In genomic region chr9:50478826-50479225, GRCm38 (mm10) we compare ENCODE assay signal across 13 mouse cellular contexts. TPM values are rescaled to one million over a fixed set of nuclear protein-coding genes. Genes with fewer than 3 reads are reported as not detected.
DNase-seq lines count a peak whose midpoint lies in the region; ATAC-seq and TF ChIP-seq lines count a peak whose summit lies in the region.
"Had no signal": no experiment of that assay in that cellular context is flagged by ENCODE, and none has a peak within 500 bp of the region (broad histone marks: within the 10 kb centered on the region; RNA-seq: fewer than 3 reads in every experiment).

No protein-coding gene starts in this region.

- ATAC-seq in kidney, postnatal 0 days (replicated peaks; ENCODE audit: low FRiP score, low read depth), result no peak
- ATAC-seq in kidney, embryonic 16.5 days (ENCODE audit: low FRiP score, low TSS enrichment), result no peak
- peak; percentile 82 for ATAC-seq in lung, embryonic 16.5 days (ENCODE audit: low read depth)
- ATAC-seq in activated CD4-positive, CD25-positive, alpha-beta regulatory T cell, adult 4 months, result no peak
- ATAC-seq in hindbrain, embryonic 11.5 days (ENCODE audit: low FRiP score), result no peak

- H3K9ac ChIP-seq in kidney, postnatal 0 days (ENCODE audit: low read depth, low read length), result 0 out of 2 replicates have a peak overlapping the region, but pooled peaks have one; percentile 1
- no peak overlapping the region for H3K9ac ChIP-seq in kidney, embryonic 16.5 days (replicated peaks; ENCODE audit: low read length)
- no peak overlapping the region for H3K9ac ChIP-seq in lung, embryonic 16.5 days (ENCODE audit: low read length)
- no peak overlapping the region for H3K9ac ChIP-seq in hindbrain, embryonic 11.5 days (ENCODE audit: low read depth, low read length)
- H3K9ac ChIP-seq: hindbrain, embryonic 14.5 days; midbrain, embryonic 12.5 days had no signal

- H3K4me1 ChIP-seq in kidney, postnatal 0 days (replicated peaks; ENCODE audit: insufficient read depth, low read length), result peaks cover 10% of the 10 kb centered on the region
- H3K4me1 ChIP-seq in kidney, embryonic 16.5 days (ENCODE audit: insufficient read depth, low read length), result peaks cover 32% of the 10 kb centered on the region
- H3K4me1 ChIP-seq in lung, embryonic 16.5 days (replicated peaks; ENCODE audit: control insufficient read depth, insufficient read depth, low read length), result peaks cover 4% of the 10 kb centered on the region; the same call in 1 of the 2 replicates
- no peaks in the 10 kb centered on the region for H3K4me1 ChIP-seq in hindbrain, embryonic 11.5 days (replicated peaks; ENCODE audit: control insufficient read depth, insufficient read depth, low read length)
- H3K4me1 ChIP-seq: midbrain, embryonic 12.5 days had no signal

- H3K4me2 ChIP-seq in kidney, postnatal 0 days (ENCODE audit: low read length), result no peak overlapping the region
- H3K4me2 ChIP-seq in kidney, embryonic 16.5 days (replicated peaks; ENCODE audit: low read depth, low read length), result no peak overlapping the region
- H3K4me2 ChIP-seq in lung, embryonic 16.5 days (ENCODE audit: low read depth, low read length), result no peak overlapping the region
- no peak overlapping the region for H3K4me2 ChIP-seq in hindbrain, embryonic 11.5 days (replicated peaks; ENCODE audit: low read depth, low read length)
- H3K4me2 ChIP-seq: hindbrain, embryonic 14.5 days; midbrain, embryonic 12.5 days had no signal

- H3K27ac ChIP-seq in kidney, postnatal 0 days, result no peak overlapping the region; the same call in 1 of the 2 replicates
- H3K27ac ChIP-seq in kidney, embryonic 16.5 days (ENCODE audit: low read length), result no peak overlapping the region
- H3K27ac ChIP-seq in lung, embryonic 16.5 days (ENCODE audit: low read length), result no peak overlapping the region
- H3K27ac ChIP-seq in hindbrain, embryonic 11.5 days (ENCODE audit: low read depth, low read length), result no peak overlapping the region
- H3K27ac ChIP-seq: hindbrain, embryonic 14.5 days; midbrain, embryonic 12.5 days had no signal

- intact Hi-C loops in gastrocnemius, postnatal 14 days (cut with DNase I; ENCODE audit: low total_unique reads), result no loop called here

- no peaks in the 10 kb centered on the region for H3K27me3 ChIP-seq in kidney, postnatal 0 days (ENCODE audit: insufficient read depth, low read length)
- no peaks in the 10 kb centered on the region for H3K27me3 ChIP-seq in kidney, embryonic 16.5 days (ENCODE audit: insufficient read depth, low read length)
- no peaks in the 10 kb centered on the region; the same call in 1 of the 2 replicates for H3K27me3 ChIP-seq in lung, embryonic 16.5 days (ENCODE audit: control insufficient read depth, insufficient read depth, low read depth, low read length)
- H3K27me3 ChIP-seq in hindbrain, embryonic 11.5 days (ENCODE audit: control insufficient read depth, insufficient read depth, low read length), result no peaks in the 10 kb centered on the region

- peak; percentile 62 for DNase-seq in kidney, postnatal 0 days (ENCODE audit: low spot score)
- DNase-seq in gastrocnemius, postnatal 14 days, result peak; percentile 36
- peak; percentile 48 to 54 for DNase-seq in thymus, postnatal 10 days (ENCODE audit: low spot score in 2 of 2)
- DNase-seq in layer of hippocampus, adult 8-10 months (ENCODE audit: low spot score in 2 of 2), result no peak
- no peak for DNase-seq in hindbrain, embryonic 11.5 days (ENCODE audit: low spot score)
- DNase-seq: adrenal gland, adult 8-10 months; cerebellum, postnatal 10 days had no signal

- WGBS in kidney, postnatal 0 days, result 29% methylated on average over 5 of the region's 5 CpGs
- 21% methylated on average over 5 of the region's 5 CpGs for WGBS in kidney, embryonic 16.5 days
- 2% methylated on average over 5 of the region's 5 CpGs for WGBS in lung, embryonic 16.5 days
- WGBS in hindbrain, embryonic 11.5 days, result 20% methylated on average over 5 of the region's 5 CpGs

- no peak for TF ChIP-seq CTCF in kidney, postnatal 0 days (IDR thresholded peaks at IDR 0.05; ENCODE audit: low read depth)

- H3K4me3 ChIP-seq in kidney, postnatal 0 days (replicated peaks; ENCODE audit: low read depth, low read length), result no peak overlapping the region
- no peak overlapping the region for H3K4me3 ChIP-seq in kidney, embryonic 16.5 days (ENCODE audit: low read length)
- H3K4me3 ChIP-seq in lung, embryonic 16.5 days (ENCODE audit: low read length), result no peak overlapping the region
- no peak overlapping the region for H3K4me3 ChIP-seq in hindbrain, embryonic 11.5 days (ENCODE audit: low read depth, low read length)
- H3K4me3 ChIP-seq: midbrain, embryonic 12.5 days had no signal

- H3K36me3 ChIP-seq in kidney, postnatal 0 days (ENCODE audit: insufficient read depth, low read length), result no peaks in the 10 kb centered on the region
- H3K36me3 ChIP-seq in kidney, embryonic 16.5 days (ENCODE audit: insufficient read depth, low read length), result no peaks in the 10 kb centered on the region
- H3K36me3 ChIP-seq in lung, embryonic 16.5 days (ENCODE audit: control insufficient read depth, insufficient read depth, low read length), result no peaks in the 10 kb centered on the region
- no peaks in the 10 kb centered on the region for H3K36me3 ChIP-seq in hindbrain, embryonic 11.5 days (ENCODE audit: control insufficient read depth, insufficient read depth, low read length)
- H3K36me3 ChIP-seq: midbrain, embryonic 12.5 days had no signal

- H3K9me3 ChIP-seq in kidney, postnatal 0 days (replicated peaks; ENCODE audit: low read length), result no peaks in the 10 kb centered on the region
- H3K9me3 ChIP-seq in kidney, embryonic 16.5 days (ENCODE audit: low read length), result no peaks in the 10 kb centered on the region
- H3K9me3 ChIP-seq in lung, embryonic 16.5 days (ENCODE audit: control insufficient read depth, low read length), result no peaks in the 10 kb centered on the region
- no peaks in the 10 kb centered on the region for H3K9me3 ChIP-seq in hindbrain, embryonic 11.5 days (ENCODE audit: control insufficient read depth, low read length)
- H3K9me3 ChIP-seq: midbrain, embryonic 12.5 days had no signal

RNA-seq across cellular contexts. Expression of gene Plet1, which starts 15.5 kb away (rescaled TPM):
- polyA plus RNA-seq in kidney, postnatal 0 days (2015; fragmentation: Nextera tagmentation; extraction: Ambion mirVana), result 53.4 and 54.5 TPM in 2 replicates
- 36.9 and 37.1 TPM in 2 replicates for polyA plus RNA-seq in kidney, embryonic 16.5 days (2015; fragmentation: Nextera tagmentation; extraction: Ambion mirVana)
- not detected for total RNA-seq in gastrocnemius, postnatal 14 days (2021)
- polyA plus RNA-seq in lung, embryonic 16.5 days (2015; fragmentation: Nextera tagmentation; extraction: Ambion mirVana), result 4.1 and 8.3 TPM in 2 replicates
- polyA plus RNA-seq in activated CD4-positive, CD25-positive, alpha-beta regulatory T cell, adult 4 months (2017; shearing (Covaris generic)), result under 1 TPM in 1 of 2 experiments, not detected in 1; 0.20 TPM
- under 1 TPM in 2 of 4 experiments, not detected in 2; 0.36 to 0.39 TPM for total RNA-seq in layer of hippocampus, adult 8-10 months (2022)
- 0.59 and 0.68 TPM in 2 replicates for polyA plus RNA-seq in hindbrain, embryonic 11.5 days (2014; fragmentation: Nextera tagmentation; extraction: Ambion mirVana)
- total RNA-seq: left cerebral cortex, postnatal 10 days had no signal

RNA-seq across cellular contexts. Expression of gene Pts, which starts 49.7 kb away (rescaled TPM):
- 133 and 139 TPM in 2 replicates for polyA plus RNA-seq in kidney, postnatal 0 days (2015; fragmentation: Nextera tagmentation; extraction: Ambion mirVana)
- 96.6 and 108 TPM in 2 replicates for polyA plus RNA-seq in kidney, embryonic 16.5 days (2015; fragmentation: Nextera tagmentation; extraction: Ambion mirVana)
- 10 to 100 TPM; 10.9 to 11.4 TPM for total RNA-seq in gastrocnemius, postnatal 14 days (2021)
- 74.6 and 74.7 TPM in 2 replicates for polyA plus RNA-seq in lung, embryonic 16.5 days (2015; fragmentation: Nextera tagmentation; extraction: Ambion mirVana)
- 100 to 1,000 TPM; 117 to 121 TPM for polyA plus RNA-seq in activated CD4-positive, CD25-positive, alpha-beta regulatory T cell, adult 4 months (2017; shearing (Covaris generic))
- total RNA-seq in layer of hippocampus, adult 8-10 months (2022), result 10 to 100 TPM; 34.3 to 38.0 (median 35.7) TPM
- polyA plus RNA-seq in hindbrain, embryonic 11.5 days (2014; fragmentation: Nextera tagmentation; extraction: Ambion mirVana), result 92.6 and 98.2 TPM in 2 replicates

Comparison
In these comparisons a context has a peak if more than half of its experiments do, and no peak if none do; other contexts are left out.
1. DNase-seq: peak in kidney, postnatal 0 days (single experiment), gastrocnemius, postnatal 14 days (single experiment) and thymus, postnatal 10 days (2 of 2); none in layer of hippocampus, adult 8-10 months (0 of 2) and hindbrain, embryonic 11.5 days (single experiment).